Mouse (Mus musculus) left cerebral cortex, adult 8-10 months (tissue): ENCODE results near the gene Zfp114. TPM values are rescaled to one million over a fixed set of nuclear protein-coding genes. Genes with fewer than 3 reads are reported as not detected.

Experiments used
- DNase-seq, 2 experiments: peaks; one replicate each; pipeline ENCODE4 v3.0.0; 2022; ENCODE audit warnings: low spot score in 2 of 2
- total RNA-seq, 4 experiments: library from RNA; stranded (reverse); gene quantifications; 2 replicates each; pipeline ENCODE4 v1.2.4; 2022

The Zfp114 gene
- 1 to 10 TPM; 2.7 to 4.8 (median 3.1) TPM for total RNA-seq

GRCm38 (mm10) chr7:24174618-24175336, at the start of gene Zfp114:
TSS of gene Zfp114 (plus strand) at chr7:24175060.
- DNase-seq: peak; percentile 71 to 72

DNA sequence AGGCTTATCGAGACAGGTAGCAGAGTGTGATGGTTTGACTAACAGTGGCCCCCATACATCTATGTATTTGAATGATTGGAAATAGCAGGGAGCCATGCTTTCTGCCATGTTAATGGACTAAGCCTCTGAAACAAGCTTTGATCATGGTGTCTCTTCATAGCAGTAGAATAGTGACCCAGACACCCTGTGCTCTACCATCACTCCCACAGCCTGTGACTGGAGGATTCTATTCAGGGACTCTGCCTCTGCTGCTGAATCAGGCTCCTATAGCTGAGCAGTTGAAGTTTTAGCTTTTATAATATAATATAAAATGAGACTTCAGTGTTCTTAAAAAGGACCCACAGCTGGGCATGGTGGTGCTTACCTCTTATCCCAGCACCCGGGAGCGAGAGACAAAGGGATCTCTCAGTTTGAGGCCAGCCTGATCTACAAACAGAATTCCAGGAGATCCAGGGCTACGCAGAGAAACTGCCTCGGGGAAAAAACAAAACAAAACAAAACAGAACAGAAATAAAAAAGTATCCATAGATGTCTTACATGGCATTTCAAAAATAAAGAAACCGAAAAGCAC, 41.4 kb upstream of the Zfp114 start:
- DNase-seq: no peak

DNA sequence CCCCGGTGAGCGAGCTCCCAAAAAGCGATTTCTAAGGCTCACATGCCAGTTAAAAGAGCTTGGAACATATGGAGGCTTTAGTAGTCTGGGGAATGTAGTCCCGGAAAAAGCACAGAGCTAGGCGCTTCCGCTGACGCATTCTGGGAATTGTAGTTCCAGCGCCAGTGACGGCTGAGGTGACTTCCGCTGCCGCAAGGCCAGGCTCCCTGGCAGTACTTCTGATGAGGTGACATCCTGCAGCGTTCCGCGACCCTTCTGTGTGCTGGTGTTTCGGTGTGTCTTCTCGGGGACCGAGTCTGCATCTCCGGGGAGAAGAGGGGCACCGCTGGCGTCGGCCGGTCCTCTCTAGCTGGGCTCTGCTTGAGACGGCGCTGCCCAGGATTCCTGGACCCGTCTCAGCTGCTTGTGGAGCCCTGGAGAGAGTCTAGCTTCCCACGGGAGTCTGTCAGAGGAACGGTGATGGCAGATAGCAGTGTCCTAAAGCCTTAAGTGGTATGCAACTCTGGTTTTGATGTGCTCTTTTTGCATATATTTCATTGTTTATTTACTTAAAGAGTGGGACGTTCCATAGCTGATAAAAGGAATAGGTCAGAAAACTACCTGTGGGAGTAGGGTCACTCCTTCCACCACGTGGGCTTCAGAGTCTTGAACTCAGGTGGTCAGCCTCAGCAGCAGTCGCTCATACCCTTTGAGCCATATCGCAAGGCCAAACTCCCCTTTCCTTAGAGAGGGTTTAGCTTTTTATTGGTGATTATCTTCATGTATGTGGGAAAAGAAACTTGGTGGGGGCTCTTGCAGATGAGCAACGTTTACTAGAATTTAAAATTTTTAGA, 40.6 kb upstream of the Zfp114 start, which contains the start of gene Zfp235:
Zfp235 (plus strand) TSS at position 174 of the 833 bp plus-strand sequence.
- peak; percentile 80 to 85 for DNase-seq

GRCm38 (mm10) chr7:24142566-24142965, 32.3 kb upstream of the Zfp114 start:
- DNase-seq: no peak

GRCm38 (mm10) chr7:24153272-24153671, 21.6 kb upstream of the Zfp114 start:
- no peak for DNase-seq

- DNase-seq: no peak
Measured at GRCm38 (mm10) chr7:24172191-24172590, 2.7 kb upstream of the Zfp114 start.

DNA sequence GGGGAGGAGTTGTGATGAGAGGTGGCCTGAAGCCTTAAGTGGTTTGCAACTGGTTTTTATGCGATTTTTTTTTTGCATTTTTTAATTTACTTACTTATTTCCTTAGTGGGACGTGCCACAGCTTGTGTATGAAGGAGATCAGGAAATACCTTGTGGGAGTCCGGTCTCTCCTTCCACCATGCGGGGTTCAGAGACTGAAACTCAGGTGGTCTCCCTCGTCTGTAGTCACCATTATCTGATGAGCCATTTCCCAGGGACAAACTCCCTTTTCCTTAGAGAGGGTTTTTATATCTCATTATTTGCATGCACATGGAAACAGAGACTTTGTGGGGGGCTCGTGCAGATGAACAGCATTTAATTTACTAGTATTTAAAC, 464 bp downstream of the Zfp114 start:
- no peak for DNase-seq

DNA sequence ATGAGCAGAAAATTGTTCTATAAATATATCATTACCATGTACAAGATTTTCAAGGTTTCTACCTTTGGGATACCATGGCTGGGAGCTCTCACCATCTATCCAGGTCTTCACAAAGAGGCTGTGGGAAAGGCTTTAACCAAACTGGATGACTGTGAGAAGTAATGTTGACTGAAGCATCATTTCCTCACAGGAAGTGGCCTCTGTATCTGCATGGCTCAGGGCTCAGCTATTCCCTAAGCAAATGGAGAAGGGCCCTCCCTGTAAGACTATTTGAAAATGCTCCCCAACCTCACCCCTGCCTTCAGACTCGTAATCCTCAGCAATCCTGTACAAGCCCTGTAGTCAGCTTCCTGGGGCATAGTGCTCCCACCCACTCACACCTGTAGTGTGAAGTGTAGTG, 12.8 kb downstream of the Zfp114 start:
- DNase-seq: no peak

- no peak for DNase-seq
Measured at GRCm38 (mm10) chr7:24188901-24189570, 14.2 kb downstream of the Zfp114 start.

- no peak for DNase-seq
Measured at GRCm38 (mm10) chr7:24189571-24189944, 14.7 kb downstream of the Zfp114 start.

GRCm38 (mm10) chr7:24191361-24191760, 16.5 kb downstream of the Zfp114 start:
- no peak for DNase-seq

DNA sequence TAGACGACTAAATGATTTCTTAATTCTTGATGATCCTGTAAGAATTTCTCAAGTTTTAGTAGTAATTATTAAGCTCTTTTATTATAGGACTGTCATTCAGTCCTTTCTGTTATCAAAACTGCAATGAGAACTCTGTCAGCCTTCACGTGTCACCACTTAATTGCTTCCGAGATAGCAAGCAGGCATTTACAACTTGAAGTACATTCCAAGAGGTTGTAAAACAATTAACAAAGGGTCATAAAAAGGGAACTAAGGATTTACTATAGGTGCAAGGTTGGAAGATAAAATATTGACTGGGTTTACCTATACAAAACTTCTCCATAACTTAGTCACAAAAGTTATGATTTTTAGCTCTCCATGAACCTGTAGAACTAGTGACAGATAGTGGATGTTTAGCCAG, 18.3 kb downstream of the Zfp114 start:
- DNase-seq: no peak

DNA sequence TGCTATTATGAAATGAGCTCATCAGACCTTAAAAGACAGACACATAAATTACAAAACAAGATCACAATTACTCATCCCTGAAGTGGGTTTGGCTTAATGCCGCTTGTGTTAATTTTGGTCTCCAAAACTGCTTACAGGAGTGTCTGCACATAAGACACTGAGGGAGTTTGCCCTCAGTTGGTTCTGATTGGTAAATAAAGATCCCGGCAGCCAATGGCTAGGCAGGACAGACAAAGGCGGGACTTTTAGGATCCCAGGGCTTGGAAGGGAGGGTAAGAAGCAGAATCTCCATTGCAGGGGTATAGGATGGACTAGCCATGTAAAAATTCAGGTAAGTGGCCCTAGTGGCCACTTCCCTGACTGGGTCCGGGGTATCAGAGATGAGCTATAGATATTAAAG, 22.1 kb downstream of the Zfp114 start:
- DNase-seq: no peak

DNA sequence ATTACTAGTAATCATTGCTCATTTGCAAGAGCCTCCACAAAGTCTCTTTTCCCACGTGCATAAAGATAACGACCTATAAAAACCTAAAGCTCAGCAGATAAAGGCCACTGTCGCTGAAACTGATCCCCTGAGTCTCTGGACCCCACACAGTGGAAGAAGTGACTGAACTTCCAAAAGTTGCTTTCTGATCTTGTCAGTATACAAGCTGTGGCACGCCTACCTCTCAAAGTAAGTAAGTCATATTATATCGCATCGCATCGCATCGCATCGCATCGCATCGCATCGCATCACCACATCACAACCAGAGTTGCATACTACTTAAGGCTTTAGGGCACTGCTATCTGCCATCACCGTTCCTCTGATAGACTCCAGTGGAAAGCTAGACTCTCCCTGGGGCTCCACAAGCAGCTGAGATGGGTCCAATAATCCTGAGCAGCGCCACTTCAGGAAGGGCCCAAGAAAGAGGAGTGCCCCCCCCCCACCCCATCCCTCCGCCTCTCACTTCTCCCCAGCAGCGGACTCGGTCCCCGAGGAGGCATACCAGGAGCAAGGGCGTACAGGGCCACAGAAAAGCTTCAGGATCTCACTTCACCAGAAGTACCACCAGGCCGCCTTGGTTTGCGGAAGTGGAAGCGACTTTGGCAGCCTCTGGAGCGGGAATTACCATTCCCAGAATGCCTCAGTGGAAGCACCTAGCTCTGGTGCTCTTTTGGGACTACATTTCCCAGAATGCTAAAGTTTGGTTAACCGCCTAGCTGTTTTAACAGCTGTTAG, 32.8 kb downstream of the Zfp114 start:
- peak; percentile 52 to 65 for DNase-seq

DNA sequence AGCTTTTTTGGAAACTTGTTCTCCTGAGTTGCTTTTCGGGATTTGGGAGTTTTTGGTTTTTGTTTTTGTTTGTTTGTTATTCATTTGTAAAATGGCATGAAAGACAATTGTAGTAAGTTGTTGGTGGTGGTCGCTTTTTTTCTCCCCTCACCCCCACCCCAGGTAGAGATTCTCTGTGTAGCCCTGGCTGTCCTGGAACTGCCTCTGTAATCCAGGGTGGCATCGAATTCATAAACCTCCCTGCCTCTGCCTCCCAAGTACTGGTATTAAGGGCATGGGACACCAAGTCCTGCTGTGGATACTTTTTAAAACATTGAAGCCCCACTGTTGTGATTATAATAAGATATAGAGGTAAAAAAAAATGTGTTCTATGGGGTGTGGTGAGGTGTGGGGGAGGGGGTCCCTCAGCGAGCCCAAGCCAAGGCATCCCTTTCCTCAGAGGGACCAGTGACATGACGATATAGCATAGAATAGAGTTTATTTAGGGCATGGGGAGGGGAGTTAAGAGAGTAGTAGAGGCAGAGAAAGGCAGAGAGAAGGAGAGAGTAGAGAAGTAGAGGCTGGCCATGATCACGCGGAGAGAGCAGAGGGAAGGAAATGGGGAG, 33.5 kb downstream of the Zfp114 start:
- no peak for DNase-seq

GRCm38 (mm10) chr7:24210296-24210695, 35.4 kb downstream of the Zfp114 start:
- DNase-seq: no peak

GRCm38 (mm10) chr7:24211343-24211742, 36.5 kb downstream of the Zfp114 start, which contains the start of gene Zfp111:
TSS of gene Zfp111 (minus strand) at chr7:24211443.
- no peak for DNase-seq
